Mouse (Mus musculus) myocyte (in vitro differentiated cells): Measurements from ENCODE around the gene Vdac1. TPM values are rescaled to one million over a fixed set of nuclear protein-coding genes. Genes with fewer than 3 reads are reported as not detected.

Experiments used
- H3K27me3 ChIP-seq: one replicate; pipeline ENCODE4 v1.6.1; 2011; ENCODE audit not compliant: control insufficient read depth, insufficient read depth, insufficient read length
- H3K36me3 ChIP-seq: one replicate; pipeline ENCODE4 v1.6.1; 2011; ENCODE audit not compliant: control insufficient read depth, insufficient read depth
- H3K4me2 ChIP-seq: one replicate; pipeline ENCODE4 v1.6.1; 2011; ENCODE audit warnings: low read depth, control low read depth
- H3K4me3 ChIP-seq: one replicate; pipeline ENCODE4 v1.5.1; 2011; ENCODE audit warnings: mild to moderate bottlenecking, control low read depth, moderate library complexity
- H3K79me2 ChIP-seq: one replicate; pipeline ENCODE4 v1.6.1; 2011; ENCODE audit not compliant: control insufficient read depth, insufficient read depth
- H3ac ChIP-seq: one replicate; pipeline ENCODE4 v1.6.1; 2011; ENCODE audit not compliant: control insufficient read depth, insufficient read length
- CEBPB ChIP-seq: IDR thresholded peaks from 2 replicates; pipeline ENCODE4 v1.6.1; 2011; ENCODE audit warnings: mild to moderate bottlenecking, moderate library complexity; ENCODE audit not compliant: poor library complexity, insufficient read depth, severe bottlenecking
- E2F4 ChIP-seq: IDR thresholded peaks from one replicate; pipeline ENCODE4 v1.6.1; 2011; ENCODE audit warnings: mild to moderate bottlenecking, control low read depth, moderate library complexity; ENCODE audit not compliant: insufficient read depth
- MAX ChIP-seq: IDR thresholded peaks from one replicate; pipeline ENCODE4 v1.6.1; 2011; ENCODE audit warnings: low read depth, mild to moderate bottlenecking, control low read depth
- MYOD1 ChIP-seq, 3 experiments: IDR thresholded peaks; one replicate each; pipeline ENCODE4 v1.6.1; 2011; ENCODE audit warnings: control low read depth in 2 of 3, low read depth in 2 of 3, mild to moderate bottlenecking in 2 of 3, moderate library complexity in 1 of 3; ENCODE audit not compliant: insufficient read length in 2 of 3, control insufficient read depth in 1 of 3
- MYOG ChIP-seq, 3 experiments: IDR thresholded peaks; one replicate each; pipeline ENCODE4 v1.6.1; 2011; ENCODE audit warnings: control low read depth in 2 of 3, low read depth in 2 of 3, mild to moderate bottlenecking in 2 of 3; ENCODE audit not compliant: insufficient read length in 2 of 3, control insufficient read depth in 1 of 3, insufficient read depth in 1 of 3
- POLR2A ChIP-seq: IDR thresholded peaks from one replicate; pipeline ENCODE4 v1.6.1; 2011; ENCODE audit warnings: low read depth, mild to moderate bottlenecking, control low read depth, moderate library complexity; ENCODE audit not compliant: insufficient read length
- POLR2AphosphoS2 ChIP-seq: IDR thresholded peaks from one replicate; pipeline ENCODE4 v1.6.1; 2011; ENCODE audit warnings: low read depth, control low read depth; ENCODE audit not compliant: insufficient read length
- REST ChIP-seq: IDR thresholded peaks from one replicate; pipeline ENCODE4 v1.6.1; 2011; ENCODE audit warnings: mild to moderate bottlenecking, control low read depth, moderate library complexity; ENCODE audit not compliant: insufficient read depth, insufficient read length
- SRF ChIP-seq: IDR thresholded peaks from one replicate; pipeline ENCODE4 v1.6.1; 2011; ENCODE audit warnings: low read depth; ENCODE audit not compliant: control insufficient read depth, insufficient read length
- TCF12 ChIP-seq: IDR thresholded peaks from one replicate; pipeline ENCODE4 v1.6.1; 2011; ENCODE audit warnings: mild to moderate bottlenecking, control low read depth; ENCODE audit not compliant: poor library complexity, insufficient read depth, severe bottlenecking
- TCF3 ChIP-seq: IDR thresholded peaks from one replicate; pipeline ENCODE4 v1.6.1; 2011; ENCODE audit warnings: low read depth, control low read depth; ENCODE audit not compliant: insufficient read length
- USF1 ChIP-seq: IDR thresholded peaks from one replicate; pipeline ENCODE4 v1.6.1; 2011; ENCODE audit warnings: low read depth, mild to moderate bottlenecking, control low read depth, moderate library complexity
- polyA plus RNA-seq: library from polyadenylated mRNA; unstranded; fragments of >200 nt; fragmentation: generic; extraction: Trizol; gene quantifications from one replicate; pipeline ENCODE4 v1.2.1, GENCODE M21; 2012; ENCODE audit warnings: missing spikeins

The Vdac1 gene
- polyA plus RNA-seq, 1 experiment, result 342 TPM

GRCm38 (mm10) chr11:52333616-52334015, 27.0 kb upstream of the Vdac1 start:
- H3K27me3 ChIP-seq, result no peaks in the 10 kb centered on the region
- H3K4me2 ChIP-seq, result peak overlapping the region; percentile 77
- no peak overlapping the region for H3K4me3 ChIP-seq
- peak in 1 of 3 experiments; percentile 38 for TF ChIP-seq MYOG (IDR thresholded peaks at IDR 0.05; ENCODE audit: control insufficient read depth in 1 of 3, insufficient read depth in 1 of 3, insufficient read length in 2 of 3, low read depth in 2 of 3)
- no peak for TF ChIP-seq POLR2AphosphoS2
- TF ChIP-seq SRF, result no peak
- no peak for TF ChIP-seq E2F4
- no peak for TF ChIP-seq USF1
- peak in 1 of 3 experiments; percentile 50 for TF ChIP-seq MYOD1 (IDR thresholded peaks at IDR 0.05; ENCODE audit: control insufficient read depth in 1 of 3, insufficient read length in 2 of 3, low read depth in 2 of 3)
- TF ChIP-seq TCF12, result no peak
- TF ChIP-seq TCF3, result no peak
- TF ChIP-seq MAX, result peak; percentile 79
- TF ChIP-seq POLR2A, result peak; percentile 56
- TF ChIP-seq REST, result no peak
- TF ChIP-seq CEBPB, result no peak
- H3K36me3 ChIP-seq, result no peaks in the 10 kb centered on the region
- no peak overlapping the region for H3ac ChIP-seq
- no peaks in the 10 kb centered on the region for H3K79me2 ChIP-seq

- Histone ChIP-seq H3ac (no peak overlapping the region), H3K36me3 (no peaks in the 10 kb centered on the region), H3K4me2 (no peak overlapping the region), H3K4me3 (no peak overlapping the region), H3K27me3 (no peaks in the 10 kb centered on the region), H3K79me2 (no peaks in the 10 kb centered on the region)
- TF ChIP-seq E2F4 (no peak), POLR2A (no peak), MAX (no peak), REST (no peak), TCF12 (no peak), MYOG (IDR thresholded peaks at IDR 0.05; ENCODE audit: control insufficient read depth in 1 of 3, insufficient read depth in 1 of 3, insufficient read length in 2 of 3, low read depth in 2 of 3) (no peak), CEBPB (no peak), MYOD1 (IDR thresholded peaks at IDR 0.05; ENCODE audit: control insufficient read depth in 1 of 3, insufficient read length in 2 of 3, low read depth in 2 of 3) (no peak), SRF (no peak), USF1 (no peak), POLR2AphosphoS2 (no peak), TCF3 (no peak)
Measured at GRCm38 (mm10) chr11:52335263-52335662, 25.4 kb upstream of the Vdac1 start.

- H3K36me3 ChIP-seq, result no peaks in the 10 kb centered on the region
- no peak overlapping the region for H3K4me3 ChIP-seq
- H3K79me2 ChIP-seq, result no peaks in the 10 kb centered on the region
- peak overlapping the region; percentile 22 for H3K4me2 ChIP-seq
- no peaks in the 10 kb centered on the region for H3K27me3 ChIP-seq
- TF ChIP-seq TCF3 (no peak), TCF12 (no peak), USF1 (no peak), E2F4 (no peak), MYOD1 (IDR thresholded peaks at IDR 0.05; ENCODE audit: control insufficient read depth in 1 of 3, insufficient read length in 2 of 3, low read depth in 2 of 3) (peak in 1 of 3 experiments; percentile 59), CEBPB (no peak), POLR2AphosphoS2 (no peak)
- H3ac ChIP-seq, result no peak overlapping the region
Measured at GRCm38 (mm10) chr11:52335924-52336323, 24.7 kb upstream of the Vdac1 start.

GRCm38 (mm10) chr11:52337651-52338295, 22.9 kb upstream of the Vdac1 start:
- no peaks in the 10 kb centered on the region for H3K36me3 ChIP-seq
- TF ChIP-seq MYOG (IDR thresholded peaks at IDR 0.05; ENCODE audit: control insufficient read depth in 1 of 3, insufficient read depth in 1 of 3, insufficient read length in 2 of 3, low read depth in 2 of 3), result no peak
- no peak for TF ChIP-seq MYOD1 (IDR thresholded peaks at IDR 0.05; ENCODE audit: control insufficient read depth in 1 of 3, insufficient read length in 2 of 3, low read depth in 2 of 3)
- no peak for TF ChIP-seq TCF3
- TF ChIP-seq E2F4, result no peak
- no peak for TF ChIP-seq CEBPB
- TF ChIP-seq USF1, result no peak
- no peak for TF ChIP-seq TCF12
- TF ChIP-seq MAX, result no peak
- TF ChIP-seq POLR2A, result no peak
- no peak for TF ChIP-seq REST
- TF ChIP-seq SRF, result no peak
- no peak for TF ChIP-seq POLR2AphosphoS2
- no peaks in the 10 kb centered on the region for H3K79me2 ChIP-seq
- no peaks in the 10 kb centered on the region for H3K27me3 ChIP-seq
- peak overlapping the region; percentile 48 for H3K4me2 ChIP-seq
- no peak overlapping the region for H3ac ChIP-seq
- no peak overlapping the region for H3K4me3 ChIP-seq

GRCm38 (mm10) chr11:52338351-52338750, 22.3 kb upstream of the Vdac1 start:
- Histone ChIP-seq H3K36me3 (no peaks in the 10 kb centered on the region), H3K79me2 (no peaks in the 10 kb centered on the region), H3K4me2 (peak overlapping the region; percentile 48), H3ac (no peak overlapping the region), H3K27me3 (no peaks in the 10 kb centered on the region), H3K4me3 (no peak overlapping the region)
- TF ChIP-seq POLR2A (no peak), SRF (no peak), REST (no peak), POLR2AphosphoS2 (no peak), TCF12 (no peak), MYOD1 (IDR thresholded peaks at IDR 0.05; ENCODE audit: control insufficient read depth in 1 of 3, insufficient read length in 2 of 3, low read depth in 2 of 3) (no peak), MYOG (IDR thresholded peaks at IDR 0.05; ENCODE audit: control insufficient read depth in 1 of 3, insufficient read depth in 1 of 3, insufficient read length in 2 of 3, low read depth in 2 of 3) (no peak), E2F4 (no peak), USF1 (no peak), TCF3 (no peak), MAX (no peak), CEBPB (no peak)
